Mouse (Mus musculus): ENCODE results near the gene Hecw1. TPM values are rescaled to one million over a fixed set of nuclear protein-coding genes. Genes with fewer than 3 reads are reported as not detected.
A peak's percentile ranks its signal among the peaks of the same experiment; 100 is the strongest.

Gene Hecw1
- total and polyA plus RNA-seq, 2 experiments from 2014 or later, result 32.9 to 140 TPM

- Histone ChIP-seq H3K4me2 (ENCODE audit: low read depth, low read length, poor library complexity, severe bottlenecking) (no peak overlapping the region), H3K9me3 (ENCODE audit: low read length) (no peaks in the 10 kb centered on the region), H3K4me3 (ENCODE audit: low read depth, low read length) (no peak overlapping the region), H3K27ac (ENCODE audit: low read depth, low read length) (no peak overlapping the region), H3K9ac (replicated peaks; ENCODE audit: low read length, poor library complexity, severe bottlenecking) (no peak overlapping the region), H3K4me1 (ENCODE audit: insufficient read depth, low read length) (no peaks in the 10 kb centered on the region), H3K36me3 (ENCODE audit: insufficient read depth, low read length) (peaks cover 7% of the 10 kb centered on the region; the same call in 1 of the 2 replicates), H3K27me3 (ENCODE audit: insufficient read depth, low read length) (no peaks in the 10 kb centered on the region)
- DNase-seq (ENCODE audit: low spot score), result no peak
- no peak for ATAC-seq (ENCODE audit: low FRiP score)
- 92% methylated on average over 3 of the region's 3 CpGs for WGBS
- no peak for TF ChIP-seq CTCF (IDR thresholded peaks at IDR 0.05)
Measured at GRCm38 (mm10) chr13:14365546-14365945, 157.5 kb downstream of the Hecw1 start.

GRCm38 (mm10) chr13:14327252-14327651, 195.8 kb downstream of the Hecw1 start:
- Histone ChIP-seq H3K9ac (replicated peaks; ENCODE audit: low read length, poor library complexity, severe bottlenecking) (no peak overlapping the region), H3K27me3 (ENCODE audit: insufficient read depth, low read length) (no peaks in the 10 kb centered on the region), H3K27ac (ENCODE audit: low read depth, low read length) (no peak overlapping the region), H3K9me3 (ENCODE audit: low read length) (no peaks in the 10 kb centered on the region), H3K4me1 (ENCODE audit: insufficient read depth, low read length) (no peaks in the 10 kb centered on the region), H3K36me3 (ENCODE audit: insufficient read depth, low read length) (peaks cover 6% of the 10 kb centered on the region; the same call in 1 of the 2 replicates), H3K4me3 (ENCODE audit: low read depth, low read length) (no peak overlapping the region), H3K4me2 (ENCODE audit: low read depth, low read length, poor library complexity, severe bottlenecking) (no peak overlapping the region)
- no peak for TF ChIP-seq CTCF (IDR thresholded peaks at IDR 0.05)
- ATAC-seq (ENCODE audit: low FRiP score) (no peak), DNase-seq (ENCODE audit: low spot score) (no peak)
- WGBS, result 100% methylated on average over 1 of the region's 1 CpGs

- no peak overlapping the region for H3K4me2 ChIP-seq (ENCODE audit: low read depth, low read length, poor library complexity, severe bottlenecking)
- peaks cover 13% of the 10 kb centered on the region for H3K36me3 ChIP-seq (ENCODE audit: insufficient read depth, low read length)
- H3K27ac ChIP-seq (ENCODE audit: low read depth, low read length), result no peak overlapping the region
- TF ChIP-seq CTCF (IDR thresholded peaks at IDR 0.05), result peak; percentile 45
- no peaks in the 10 kb centered on the region for H3K9me3 ChIP-seq (ENCODE audit: low read length)
- DNase-seq (ENCODE audit: low spot score) (no peak), ATAC-seq (ENCODE audit: low FRiP score) (no peak)
- no peak overlapping the region for H3K9ac ChIP-seq (replicated peaks; ENCODE audit: low read length, poor library complexity, severe bottlenecking)
- WGBS, result 33% methylated on average over 8 of the region's 8 CpGs
- H3K4me3 ChIP-seq (ENCODE audit: low read depth, low read length), result no peak overlapping the region
- H3K27me3 ChIP-seq (ENCODE audit: insufficient read depth, low read length), result no peaks in the 10 kb centered on the region
- no peaks in the 10 kb centered on the region for H3K4me1 ChIP-seq (ENCODE audit: insufficient read depth, low read length)
Measured at GRCm38 (mm10) chr13:14306617-14307016, 216.4 kb downstream of the Hecw1 start.

GRCm38 (mm10) chr13:14304103-14304502, 218.9 kb downstream of the Hecw1 start:
- Histone ChIP-seq H3K27ac (ENCODE audit: low read depth, low read length) (no peak overlapping the region), H3K27me3 (ENCODE audit: insufficient read depth, low read length) (no peaks in the 10 kb centered on the region), H3K36me3 (ENCODE audit: insufficient read depth, low read length) (peaks cover 21% of the 10 kb centered on the region), H3K4me3 (ENCODE audit: low read depth, low read length) (no peak overlapping the region), H3K9me3 (ENCODE audit: low read length) (no peaks in the 10 kb centered on the region), H3K4me1 (ENCODE audit: insufficient read depth, low read length) (no peaks in the 10 kb centered on the region), H3K9ac (replicated peaks; ENCODE audit: low read length, poor library complexity, severe bottlenecking) (no peak overlapping the region), H3K4me2 (ENCODE audit: low read depth, low read length, poor library complexity, severe bottlenecking) (no peak overlapping the region)
- TF ChIP-seq CTCF (IDR thresholded peaks at IDR 0.05), result no peak
- DNase-seq (ENCODE audit: low spot score) (no peak), ATAC-seq (ENCODE audit: low FRiP score) (no peak)
- 94% methylated on average over 1 of the region's 1 CpGs for WGBS

GRCm38 (mm10) chr13:14302921-14303320, 220.1 kb downstream of the Hecw1 start:
- no peak overlapping the region for H3K4me3 ChIP-seq (ENCODE audit: low read depth, low read length)
- DNase-seq (ENCODE audit: low spot score), result no peak
- no peaks in the 10 kb centered on the region for H3K9me3 ChIP-seq (ENCODE audit: low read length)
- H3K27me3 ChIP-seq (ENCODE audit: insufficient read depth, low read length), result no peaks in the 10 kb centered on the region
- WGBS, result 71% methylated on average over 2 of the region's 2 CpGs
- H3K9ac ChIP-seq (replicated peaks; ENCODE audit: low read length, poor library complexity, severe bottlenecking), result no peak overlapping the region
- H3K27ac ChIP-seq (ENCODE audit: low read depth, low read length), result no peak overlapping the region
- no peak for ATAC-seq (ENCODE audit: low FRiP score)
- no peak overlapping the region for H3K4me2 ChIP-seq (ENCODE audit: low read depth, low read length, poor library complexity, severe bottlenecking)
- no peaks in the 10 kb centered on the region for H3K4me1 ChIP-seq (ENCODE audit: insufficient read depth, low read length)
- peak; percentile 36 for TF ChIP-seq CTCF (IDR thresholded peaks at IDR 0.05)
- H3K36me3 ChIP-seq (ENCODE audit: insufficient read depth, low read length), result peaks cover 26% of the 10 kb centered on the region

- no peak for DNase-seq (ENCODE audit: low spot score)
Measured at GRCm38 (mm10) chr13:14290016-14290415, 233.0 kb downstream of the Hecw1 start.

More at GRCm38 (mm10) chr13:14290016-14290415, 233.0 kb downstream of the Hecw1 start:
- Histone ChIP-seq H3K27ac (ENCODE audit: low read depth, low read length) (no peak overlapping the region), H3K4me2 (ENCODE audit: low read depth, low read length, poor library complexity, severe bottlenecking) (no peak overlapping the region), H3K4me1 (ENCODE audit: insufficient read depth, low read length) (no peaks in the 10 kb centered on the region), H3K27me3 (ENCODE audit: insufficient read depth, low read length) (no peaks in the 10 kb centered on the region), H3K9me3 (ENCODE audit: low read length) (no peaks in the 10 kb centered on the region), H3K36me3 (ENCODE audit: insufficient read depth, low read length) (no peaks in the 10 kb centered on the region), H3K9ac (replicated peaks; ENCODE audit: low read length, poor library complexity, severe bottlenecking) (no peak overlapping the region), H3K4me3 (ENCODE audit: low read depth, low read length) (no peak overlapping the region)
- no peak for ATAC-seq (ENCODE audit: low FRiP score)
- TF ChIP-seq CTCF (IDR thresholded peaks at IDR 0.05), result no peak
- 15% methylated on average over 1 of the region's 1 CpGs for WGBS

Data from midbrain, postnatal 0 days (tissue).